Mouse (Mus musculus): ENCODE data around the gene Gm32717. TPM values are rescaled to one million over a fixed set of nuclear protein-coding genes. Genes with fewer than 3 reads are reported as not detected.
"Not testable (repeated sequence)": the region's sequence is repeated elsewhere in the genome, so short reads cannot be mapped to it uniquely, and the experiment has no call there.

Gm32717 gene
- not detected in 2 replicates for polyA plus RNA-seq (2015; fragmentation: Nextera tagmentation; extraction: Ambion mirVana)

GRCm38 (mm10) chr10:118240680-118241079 is at the start of gene Gm32717:
TSS of gene Gm32717 (minus strand) at chr10:118240780.
- no CpG with 5 or more reads among the region's 13 CpGs for WGBS
- not testable (repeated sequence) for H3K27me3 ChIP-seq (ENCODE audit: insufficient read depth, low read length); H3K9ac ChIP-seq (ENCODE audit: low read depth, low read length); H3K4me1 ChIP-seq (replicated peaks; ENCODE audit: insufficient read depth, low read length); H3K27ac ChIP-seq; H3K4me2 ChIP-seq (ENCODE audit: low read length); H3K9me3 ChIP-seq (replicated peaks; ENCODE audit: low read length); H3K4me3 ChIP-seq (replicated peaks; ENCODE audit: low read depth, low read length); DNase-seq (ENCODE audit: low spot score); ATAC-seq (replicated peaks; ENCODE audit: low FRiP score, low read depth); H3K36me3 ChIP-seq (ENCODE audit: insufficient read depth, low read length)

GRCm38 (mm10) chr10:118283016-118283415 is 42.4 kb upstream of the Gm32717 start:
- H3K9me3 ChIP-seq (replicated peaks; ENCODE audit: low read length); H3K36me3 ChIP-seq (ENCODE audit: insufficient read depth, low read length); H3K4me3 ChIP-seq (replicated peaks; ENCODE audit: low read depth, low read length); H3K9ac ChIP-seq (ENCODE audit: low read depth, low read length); H3K4me1 ChIP-seq (replicated peaks; ENCODE audit: insufficient read depth, low read length); ATAC-seq (replicated peaks; ENCODE audit: low FRiP score, low read depth); H3K27ac ChIP-seq; H3K27me3 ChIP-seq (ENCODE audit: insufficient read depth, low read length); DNase-seq (ENCODE audit: low spot score); H3K4me2 ChIP-seq (ENCODE audit: low read length): not testable (repeated sequence)
- WGBS: 72% methylated on average over 3 of the region's 5 CpGs

GRCm38 (mm10) chr10:118282565-118282964 is 42.0 kb upstream of the Gm32717 start:
- not testable (repeated sequence) for H3K9ac ChIP-seq (ENCODE audit: low read depth, low read length); H3K9me3 ChIP-seq (replicated peaks; ENCODE audit: low read length); H3K4me3 ChIP-seq (replicated peaks; ENCODE audit: low read depth, low read length); H3K36me3 ChIP-seq (ENCODE audit: insufficient read depth, low read length); H3K4me1 ChIP-seq (replicated peaks; ENCODE audit: insufficient read depth, low read length); ATAC-seq (replicated peaks; ENCODE audit: low FRiP score, low read depth); H3K27me3 ChIP-seq (ENCODE audit: insufficient read depth, low read length); H3K4me2 ChIP-seq (ENCODE audit: low read length); H3K27ac ChIP-seq; DNase-seq (ENCODE audit: low spot score)
- WGBS: 77% methylated on average over 6 of the region's 7 CpGs

- H3K27me3 ChIP-seq (ENCODE audit: insufficient read depth, low read length); H3K4me1 ChIP-seq (replicated peaks; ENCODE audit: insufficient read depth, low read length); H3K27ac ChIP-seq; H3K9ac ChIP-seq (ENCODE audit: low read depth, low read length); DNase-seq (ENCODE audit: low spot score); H3K4me3 ChIP-seq (replicated peaks; ENCODE audit: low read depth, low read length); ATAC-seq (replicated peaks; ENCODE audit: low FRiP score, low read depth); H3K36me3 ChIP-seq (ENCODE audit: insufficient read depth, low read length); H3K4me2 ChIP-seq (ENCODE audit: low read length); H3K9me3 ChIP-seq (replicated peaks; ENCODE audit: low read length): not testable (repeated sequence)
- WGBS: no CpG with 5 or more reads among the region's 4 CpGs
These were observed 37.5 kb upstream of the Gm32717 start for GRCm38 (mm10) chr10:118278069-118278468.

- H3K4me3 ChIP-seq (replicated peaks; ENCODE audit: low read depth, low read length); ATAC-seq (replicated peaks; ENCODE audit: low FRiP score, low read depth); H3K4me2 ChIP-seq (ENCODE audit: low read length); H3K9me3 ChIP-seq (replicated peaks; ENCODE audit: low read length); H3K4me1 ChIP-seq (replicated peaks; ENCODE audit: insufficient read depth, low read length); H3K27me3 ChIP-seq (ENCODE audit: insufficient read depth, low read length); H3K27ac ChIP-seq; H3K36me3 ChIP-seq (ENCODE audit: insufficient read depth, low read length); H3K9ac ChIP-seq (ENCODE audit: low read depth, low read length); DNase-seq (ENCODE audit: low spot score): not testable (repeated sequence)
- WGBS: 100% methylated on average over 1 of the region's 2 CpGs
These were observed 30.8 kb upstream of the Gm32717 start for GRCm38 (mm10) chr10:118271416-118271815.

GRCm38 (mm10) chr10:118268812-118269211 is 28.2 kb upstream of the Gm32717 start:
- H3K27ac ChIP-seq; H3K27me3 ChIP-seq (ENCODE audit: insufficient read depth, low read length); H3K9me3 ChIP-seq (replicated peaks; ENCODE audit: low read length); H3K4me2 ChIP-seq (ENCODE audit: low read length); DNase-seq (ENCODE audit: low spot score); H3K4me3 ChIP-seq (replicated peaks; ENCODE audit: low read depth, low read length); H3K9ac ChIP-seq (ENCODE audit: low read depth, low read length); ATAC-seq (replicated peaks; ENCODE audit: low FRiP score, low read depth); H3K36me3 ChIP-seq (ENCODE audit: insufficient read depth, low read length); H3K4me1 ChIP-seq (replicated peaks; ENCODE audit: insufficient read depth, low read length): not testable (repeated sequence)
- 40% methylated on average over 1 of the region's 8 CpGs for WGBS

GRCm38 (mm10) chr10:118258388-118258787 is 17.8 kb upstream of the Gm32717 start, which contains the start of gene Gm32802:
TSS of gene Gm32802 (plus strand) at chr10:118258688.
- not testable (repeated sequence) for DNase-seq (ENCODE audit: low spot score); H3K4me1 ChIP-seq (replicated peaks; ENCODE audit: insufficient read depth, low read length); ATAC-seq (replicated peaks; ENCODE audit: low FRiP score, low read depth); H3K27me3 ChIP-seq (ENCODE audit: insufficient read depth, low read length); H3K9ac ChIP-seq (ENCODE audit: low read depth, low read length); H3K9me3 ChIP-seq (replicated peaks; ENCODE audit: low read length); H3K4me2 ChIP-seq (ENCODE audit: low read length); H3K27ac ChIP-seq; H3K4me3 ChIP-seq (replicated peaks; ENCODE audit: low read depth, low read length); H3K36me3 ChIP-seq (ENCODE audit: insufficient read depth, low read length)
- no CpG with 5 or more reads among the region's 13 CpGs for WGBS
